Mouse (Mus musculus) neural tube, embryonic 14.5 days (tissue): Measurements from ENCODE around the gene Adgrf1. TPM values are rescaled to one million over a fixed set of nuclear protein-coding genes. Genes with fewer than 3 reads are reported as not detected.

Source experiments
- ATAC-seq: fragments of 200-750 bp; cut with Nextera tagmentation; 2 replicates; pipeline ENCODE4 v1.8.0; 2017; ENCODE audit warnings: low read depth, mild to moderate bottlenecking, moderate TSS enrichment, moderate library complexity
- H3K27ac ChIP-seq: fragments of 300-500 bp; sonication (generic); 2 replicates; pipeline ENCODE4 v1.5.1; 2014; ENCODE audit warnings: low read depth, mild to moderate bottlenecking, control low read depth, low read length, moderate library complexity, mixed read lengths
- H3K27me3 ChIP-seq: fragments of 300-500 bp; sonication (generic); 2 replicates; pipeline ENCODE4 v1.6.1; 2014; ENCODE audit warnings: low read length; ENCODE audit not compliant: control insufficient read depth, insufficient read depth
- H3K36me3 ChIP-seq: fragments of 300-500 bp; sonication (generic); 2 replicates; pipeline ENCODE4 v1.6.1; 2014; ENCODE audit warnings: low read length, mixed read lengths; ENCODE audit not compliant: control insufficient read depth, insufficient read depth
- H3K4me1 ChIP-seq: fragments of 300-500 bp; sonication (generic); 2 replicates; pipeline ENCODE4 v1.6.1; 2014; ENCODE audit warnings: low read length; ENCODE audit not compliant: control insufficient read depth, insufficient read depth
- H3K4me2 ChIP-seq: fragments of 300-500 bp; sonication (generic); 2 replicates; pipeline ENCODE4 v1.6.1; 2014; ENCODE audit warnings: mild to moderate bottlenecking, low read depth, low read length, control low read depth
- H3K4me3 ChIP-seq: fragments of 300-500 bp; sonication (generic); 2 replicates; pipeline ENCODE4 v1.5.1; 2014; ENCODE audit warnings: low read depth, low read length, control low read depth, mixed read lengths
- H3K9ac ChIP-seq: fragments of 300-500 bp; sonication (generic); replicated peaks from 2 replicates; pipeline ENCODE4 v1.6.1; 2014; ENCODE audit warnings: low read depth, mild to moderate bottlenecking, control low read depth, low read length, mixed read lengths
- H3K9me3 ChIP-seq: fragments of 300-500 bp; sonication (generic); 2 replicates; pipeline ENCODE4 v1.6.1; 2016; ENCODE audit warnings: low read length; ENCODE audit not compliant: control insufficient read depth
- WGBS: fragments of 180-500 bp; shearing (Covaris S2); extraction: QIAGEN DNeasy Blood & Tissue Kit; methylation state at CpG from one replicate; pipeline ENCODE4 v1.1.7; 2014; 5-methylcytosine and 5-hydroxymethylcytosine counted together
- polyA plus RNA-seq: library from polyadenylated mRNA; unstranded; fragments of >200 nt; fragmentation: Nextera tagmentation; extraction: Ambion mirVana; gene quantifications from 2 replicates; pipeline ENCODE4 v1.2.1, GENCODE M21; 2014

Gene Adgrf1
- polyA plus RNA-seq, 1 experiment from 2014 or later, result not detected

DNA sequence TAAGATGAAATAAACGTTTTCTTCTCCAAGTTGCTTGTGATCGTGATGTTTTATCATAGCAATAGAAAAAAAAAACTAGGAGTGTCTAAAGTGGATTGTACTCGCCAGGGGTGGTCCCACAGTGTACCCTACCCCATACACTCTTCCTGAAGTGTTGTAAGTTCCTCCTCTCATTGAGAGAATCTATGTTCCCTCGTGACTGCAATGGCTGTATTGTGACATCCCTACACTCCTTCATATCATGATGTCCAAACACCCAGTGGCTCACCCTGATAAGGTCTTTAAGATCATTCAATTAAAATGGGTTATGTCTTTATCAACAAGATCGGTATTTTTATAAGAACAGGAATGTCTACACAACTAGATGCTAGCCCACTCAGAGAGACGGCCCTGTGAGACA lies 24.8 kb upstream of the Adgrf1 start:
- Histone ChIP-seq H3K4me2 (no peak overlapping the region), H3K9me3 (no peaks in the 10 kb centered on the region; the same call in 1 of the 2 replicates), H3K36me3 (no peaks in the 10 kb centered on the region), H3K4me1 (0 out of 2 replicates have a peak, but pooled peaks cover 6% of the 10 kb centered on the region), H3K27me3 (no peaks in the 10 kb centered on the region), H3K9ac (no peak overlapping the region), H3K4me3 (no peak overlapping the region), H3K27ac (no peak overlapping the region)
- no peak for ATAC-seq
- WGBS, result 86% methylated on average over 6 of the region's 6 CpGs

DNA sequence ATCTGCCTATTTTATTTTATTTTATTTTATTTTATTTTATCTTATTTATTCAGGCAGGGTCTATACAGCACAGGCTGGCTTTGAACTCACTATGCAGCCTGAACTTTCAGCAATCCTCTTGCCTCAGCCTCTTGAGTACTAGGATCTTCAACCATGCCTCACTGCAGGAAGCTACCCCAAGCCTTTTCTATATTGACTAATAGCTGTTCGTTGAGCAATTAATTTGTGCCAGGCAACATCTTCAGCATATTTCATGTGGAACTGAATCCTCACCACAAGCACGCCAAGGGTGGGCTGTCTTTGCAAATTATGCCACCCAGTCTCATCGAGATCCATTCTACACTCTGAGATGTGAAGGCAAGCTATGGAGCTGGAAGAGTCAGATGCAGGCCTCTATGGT lies 22.9 kb upstream of the Adgrf1 start:
- Histone ChIP-seq H3K27ac (no peak overlapping the region), H3K9me3 (no peaks in the 10 kb centered on the region; the same call in 1 of the 2 replicates), H3K36me3 (no peaks in the 10 kb centered on the region), H3K27me3 (no peaks in the 10 kb centered on the region), H3K4me1 (0 out of 2 replicates have a peak, but pooled peaks cover 3% of the 10 kb centered on the region), H3K4me2 (no peak overlapping the region), H3K9ac (no peak overlapping the region), H3K4me3 (no peak overlapping the region)
- WGBS, result 92% methylated on average over 3 of the region's 3 CpGs
- ATAC-seq, result no peak

DNA sequence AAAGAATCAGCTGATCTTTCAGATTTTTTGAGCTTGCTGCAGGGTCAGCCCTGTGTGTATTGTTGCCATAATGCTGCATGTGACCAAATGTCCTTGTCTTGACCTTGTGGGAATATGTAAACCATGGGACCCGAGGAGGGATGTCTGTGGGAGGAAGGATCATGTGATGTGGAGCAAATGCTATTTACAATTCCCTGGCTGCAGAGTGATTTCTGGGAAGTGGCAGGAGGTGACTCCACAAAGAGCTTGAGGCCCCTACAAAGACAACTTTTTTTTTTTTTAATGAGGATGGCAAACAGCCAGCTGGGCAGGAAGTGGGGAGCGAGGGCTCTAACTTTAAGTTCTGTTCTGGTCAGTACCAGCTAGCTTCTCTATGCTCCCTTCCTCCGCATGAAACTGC lies 20.5 kb upstream of the Adgrf1 start:
- no peak for ATAC-seq
- no peaks in the 10 kb centered on the region; the same call in 1 of the 2 replicates for H3K9me3 ChIP-seq
- H3K4me2 ChIP-seq, result no peak overlapping the region
- H3K4me3 ChIP-seq, result no peak overlapping the region
- no peaks in the 10 kb centered on the region for H3K27me3 ChIP-seq
- H3K9ac ChIP-seq, result no peak overlapping the region
- no peak overlapping the region for H3K27ac ChIP-seq
- no peaks in the 10 kb centered on the region for H3K36me3 ChIP-seq
- 0 out of 2 replicates have a peak, but pooled peaks cover 3% of the 10 kb centered on the region for H3K4me1 ChIP-seq
- WGBS, result 44% methylated on average over 3 of the region's 3 CpGs

DNA sequence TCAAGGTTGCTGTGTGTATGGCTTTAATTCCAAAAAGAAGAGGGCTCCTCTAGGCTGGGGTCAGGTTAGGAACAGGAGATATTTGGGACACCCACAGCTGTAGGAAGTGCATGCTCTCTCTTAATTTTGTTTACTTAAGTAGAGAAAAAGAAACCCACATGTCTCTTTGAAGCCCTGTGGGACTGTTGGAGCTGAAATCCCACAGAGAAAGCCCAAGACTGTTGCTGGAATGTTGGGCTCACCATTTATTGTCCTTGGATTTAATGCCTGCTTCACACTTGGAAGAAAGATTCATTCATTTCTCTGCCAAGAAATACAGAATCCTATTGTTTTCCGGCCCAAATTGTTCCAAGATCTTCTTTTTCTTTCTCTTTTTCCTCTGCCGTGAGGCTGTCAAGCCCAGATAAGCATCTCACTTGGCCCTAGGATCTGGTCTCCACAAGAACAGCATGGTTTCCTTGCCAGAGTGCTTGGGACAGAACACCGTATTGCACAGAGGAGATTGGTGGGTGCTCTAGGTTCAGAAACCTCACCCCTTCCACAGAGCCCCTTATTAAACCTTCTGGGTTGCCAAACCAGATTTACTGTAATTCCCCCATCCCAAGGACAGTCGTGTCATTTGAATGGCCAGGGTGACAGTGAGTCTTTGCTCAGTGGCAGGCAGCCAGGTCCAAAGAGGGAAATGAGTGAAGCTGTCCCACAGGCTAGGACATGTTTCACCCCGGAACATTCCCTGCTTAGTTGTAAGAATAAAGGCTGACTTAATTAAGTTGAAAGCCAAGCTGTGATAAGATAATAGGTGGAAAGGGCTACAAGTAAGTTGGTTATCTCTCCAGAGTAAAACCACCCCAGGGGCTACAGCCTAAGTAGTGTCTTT lies 18.6 kb upstream of the Adgrf1 start:
- no peak; the same call in 1 of the 2 replicates for ATAC-seq
- no peak overlapping the region for H3K4me3 ChIP-seq
- no peak overlapping the region for H3K27ac ChIP-seq
- H3K9me3 ChIP-seq, result no peaks in the 10 kb centered on the region; the same call in 1 of the 2 replicates
- H3K9ac ChIP-seq, result no peak overlapping the region
- 0 out of 2 replicates have a peak, but pooled peaks cover 3% of the 10 kb centered on the region for H3K4me1 ChIP-seq
- H3K27me3 ChIP-seq, result no peaks in the 10 kb centered on the region
- H3K4me2 ChIP-seq, result no peak overlapping the region
- WGBS, result 50% methylated on average over 5 of the region's 5 CpGs
- H3K36me3 ChIP-seq, result no peaks in the 10 kb centered on the region

DNA sequence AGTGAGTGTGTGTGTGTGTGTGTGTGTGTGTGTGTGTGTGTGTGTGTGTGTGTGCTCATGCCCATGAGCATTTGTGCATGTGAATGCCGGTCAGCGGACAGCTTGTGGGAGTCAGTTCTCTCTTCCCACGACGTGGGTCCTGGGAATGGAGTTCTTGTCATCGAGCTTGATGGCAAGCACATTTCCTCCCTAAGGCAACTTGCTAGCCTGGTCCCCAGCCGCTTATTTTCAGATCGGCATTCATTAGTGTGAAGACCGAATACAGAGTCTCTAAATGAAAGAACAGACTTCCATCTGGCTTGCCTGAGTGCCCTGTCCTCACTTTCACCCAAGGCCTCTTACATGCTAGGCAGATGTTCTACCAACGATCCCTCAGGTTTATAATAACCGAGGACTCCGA lies 17.3 kb upstream of the Adgrf1 start:
- no peaks in the 10 kb centered on the region for H3K27me3 ChIP-seq
- 67% methylated on average over 11 of the region's 11 CpGs for WGBS
- no peaks in the 10 kb centered on the region; the same call in 1 of the 2 replicates for H3K9me3 ChIP-seq
- no peaks in the 10 kb centered on the region for H3K36me3 ChIP-seq
- H3K4me3 ChIP-seq, result no peak overlapping the region
- H3K4me1 ChIP-seq, result 0 out of 2 replicates have a peak, but pooled peaks cover 3% of the 10 kb centered on the region
- ATAC-seq, result no peak
- no peak overlapping the region for H3K27ac ChIP-seq
- no peak overlapping the region for H3K9ac ChIP-seq
- no peak overlapping the region for H3K4me2 ChIP-seq

DNA sequence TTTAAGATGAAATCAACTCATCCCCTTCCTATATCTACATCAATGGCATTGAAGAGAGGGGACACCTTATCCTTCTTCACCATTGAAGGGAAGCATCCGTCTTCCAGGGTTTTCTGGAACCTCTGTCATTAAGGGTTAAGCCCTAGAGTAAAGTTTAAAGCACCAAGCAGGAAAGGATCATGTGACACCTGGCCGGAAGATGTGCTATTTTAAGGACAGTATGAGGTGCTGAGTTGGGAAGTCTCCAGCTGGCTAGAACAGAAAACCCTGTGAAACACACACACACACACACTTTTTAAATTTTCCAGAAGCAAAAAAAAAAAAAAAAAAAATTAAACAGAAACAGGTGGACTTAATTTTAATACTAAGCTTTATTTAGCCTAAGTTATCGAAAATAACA lies 15.9 kb upstream of the Adgrf1 start:
- H3K4me1 ChIP-seq, result 0 out of 2 replicates have a peak, but pooled peaks cover under 1% of the 10 kb centered on the region
- ATAC-seq, result no peak
- no peaks in the 10 kb centered on the region for H3K27me3 ChIP-seq
- H3K4me3 ChIP-seq, result no peak overlapping the region
- no peak overlapping the region for H3K9ac ChIP-seq
- 74% methylated on average over 3 of the region's 3 CpGs for WGBS
- no peaks in the 10 kb centered on the region for H3K9me3 ChIP-seq
- no peak overlapping the region for H3K27ac ChIP-seq
- no peak overlapping the region for H3K4me2 ChIP-seq
- no peaks in the 10 kb centered on the region for H3K36me3 ChIP-seq

DNA sequence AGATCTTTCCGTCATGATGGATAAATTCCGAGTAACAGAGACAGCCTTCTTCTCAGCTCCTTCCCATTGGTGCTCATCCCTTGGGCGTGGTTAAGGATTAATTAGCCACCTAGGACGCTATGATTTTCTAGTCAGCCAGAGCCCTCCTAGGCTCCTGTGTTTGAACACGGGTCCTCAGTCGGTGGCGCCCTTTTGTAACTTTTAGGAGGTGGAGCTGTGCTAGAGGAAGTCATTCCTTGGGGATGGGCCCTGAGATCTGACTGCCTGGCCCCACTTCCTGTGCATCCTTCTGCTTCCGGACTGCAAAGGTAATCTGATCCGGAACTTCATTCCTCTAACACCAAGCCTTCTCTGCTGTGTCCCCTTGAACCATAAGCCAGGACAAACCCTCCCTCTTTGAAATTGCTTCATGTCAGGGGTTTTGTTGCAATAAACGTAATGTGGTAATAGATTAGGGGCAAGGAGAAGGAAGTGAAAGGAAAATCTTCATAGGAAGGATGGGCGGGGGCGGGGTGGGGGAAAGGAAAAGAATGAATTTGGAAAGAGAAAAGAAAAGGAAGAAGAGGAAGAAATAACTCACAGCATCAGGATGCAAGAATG lies 13.5 kb upstream of the Adgrf1 start:
- no peaks in the 10 kb centered on the region for H3K27me3 ChIP-seq
- no peaks in the 10 kb centered on the region for H3K4me1 ChIP-seq
- no peak overlapping the region for H3K27ac ChIP-seq
- WGBS, result 80% methylated on average over 12 of the region's 12 CpGs
- no peak for ATAC-seq
- H3K9me3 ChIP-seq, result no peaks in the 10 kb centered on the region
- H3K9ac ChIP-seq, result no peak overlapping the region
- H3K36me3 ChIP-seq, result no peaks in the 10 kb centered on the region
- H3K4me2 ChIP-seq, result no peak overlapping the region
- H3K4me3 ChIP-seq, result no peak overlapping the region

DNA sequence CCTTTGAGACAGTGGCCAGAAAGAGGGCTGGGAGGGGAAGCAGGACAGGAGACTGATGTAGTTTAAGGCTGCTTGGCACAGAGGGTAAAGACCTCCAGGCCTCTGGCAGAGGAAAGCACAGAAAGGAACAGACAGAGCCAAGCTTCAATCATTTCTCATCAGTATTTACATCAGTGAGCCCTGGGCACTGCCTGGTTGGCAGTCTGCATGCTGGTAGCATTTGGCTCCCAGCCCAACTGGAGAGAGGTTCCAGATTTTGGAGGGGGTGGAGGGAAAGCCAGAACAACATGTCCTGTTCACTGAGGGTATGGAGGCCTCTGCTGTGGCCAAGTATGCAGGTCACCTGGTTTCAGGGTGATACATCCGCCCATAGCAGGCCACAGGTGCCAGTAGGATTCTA lies 12.4 kb upstream of the Adgrf1 start:
- H3K9ac ChIP-seq, result no peak overlapping the region
- H3K4me3 ChIP-seq, result no peak overlapping the region
- H3K27me3 ChIP-seq, result no peaks in the 10 kb centered on the region
- H3K27ac ChIP-seq, result no peak overlapping the region
- no peaks in the 10 kb centered on the region for H3K4me1 ChIP-seq
- ATAC-seq, result peak; percentile 52; the same call in 1 of the 2 replicates
- WGBS, result 89% methylated on average over 1 of the region's 1 CpGs
- H3K4me2 ChIP-seq, result no peak overlapping the region
- H3K36me3 ChIP-seq, result no peaks in the 10 kb centered on the region
- 0 out of 2 replicates have a peak, but pooled peaks cover 4% of the 10 kb centered on the region for H3K9me3 ChIP-seq

DNA sequence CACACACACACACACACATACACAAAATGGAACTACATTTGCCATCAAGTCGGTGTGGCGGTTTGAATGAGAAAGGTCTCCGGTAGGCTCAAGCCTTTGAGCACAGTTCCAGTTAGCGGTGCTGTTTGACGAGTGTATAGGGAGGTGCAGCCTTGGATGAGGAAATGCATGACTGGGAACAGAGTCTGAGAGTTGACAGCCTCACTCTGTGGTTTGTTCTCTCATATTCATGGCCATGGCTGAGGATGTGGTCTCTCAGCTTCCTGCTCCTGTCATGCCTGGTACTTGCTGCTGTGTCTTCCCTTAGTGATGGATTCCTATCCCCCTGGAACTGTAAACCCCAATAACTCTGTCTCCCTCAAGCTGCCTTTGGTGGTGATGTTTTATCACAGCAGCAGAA lies 8.2 kb upstream of the Adgrf1 start:
- no peak overlapping the region for H3K27ac ChIP-seq
- ATAC-seq, result no peak
- no peak overlapping the region for H3K4me2 ChIP-seq
- no peaks in the 10 kb centered on the region for H3K4me1 ChIP-seq
- no peaks in the 10 kb centered on the region for H3K36me3 ChIP-seq
- H3K27me3 ChIP-seq, result no peaks in the 10 kb centered on the region
- 92% methylated on average over 5 of the region's 5 CpGs for WGBS
- H3K4me3 ChIP-seq, result no peak overlapping the region
- no peak overlapping the region for H3K9ac ChIP-seq
- 0 out of 2 replicates have a peak, but pooled peaks cover 4% of the 10 kb centered on the region for H3K9me3 ChIP-seq
